Mouse (Mus musculus) liver, postnatal 0 days (tissue): ENCODE measurements at regions not wholly inside any gene's neighbourhood (a gene's known extent, or its start where the extent isn't known, plus 50 kb on each side); places are given as distances from the start of the nearest gene placed in this dataset.

Experiments used
- CTCF ChIP-seq: sonication (generic); IDR thresholded peaks from 2 replicates; pipeline ENCODE4 v1.5.1; 2016; ENCODE audit warnings: antibody characterized with exemption, low read depth
- EP300 ChIP-seq: IDR thresholded peaks from 2 replicates; pipeline ENCODE4 v1.6.1; 2016; ENCODE audit warnings: antibody characterized with exemption, low read depth, mild to moderate bottlenecking

DNA sequence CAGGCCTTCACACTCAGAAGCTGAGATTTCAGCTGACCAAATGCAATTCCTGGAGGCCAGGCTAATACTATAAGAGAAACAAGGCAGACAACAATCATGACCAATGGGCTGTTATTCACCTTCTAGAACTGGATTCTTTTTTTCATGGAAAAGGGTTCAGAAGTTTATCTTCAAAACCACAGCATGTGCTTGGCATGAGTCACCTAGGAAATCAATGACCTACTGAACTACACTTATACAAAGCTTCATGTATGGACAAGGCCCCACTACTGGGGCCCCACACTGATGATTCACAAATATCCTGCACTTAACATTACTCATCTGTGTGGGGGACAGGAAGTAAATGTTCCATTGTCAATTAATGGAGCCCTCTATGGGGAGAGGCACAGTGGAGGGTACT, 157.4 kb downstream of the Pah start:
- TF ChIP-seq EP300 (no peak), CTCF (no peak)
